Mouse (Mus musculus): ENCODE data around the gene Hras. TPM values are rescaled to one million over a fixed set of nuclear protein-coding genes. Genes with fewer than 3 reads are reported as not detected.

Hras gene
- 29.0 and 40.0 TPM in 2 replicates for total RNA-seq (2015)
- total RNA-seq (2017), result 20.7 and 27.1 TPM in 2 replicates

- peak; percentile 94 for ATAC-seq (ENCODE audit: poor library complexity, severe bottlenecking)
Observed at GRCm38 (mm10) chr7:141193948-141194347, at the start of gene Hras, which contains the start of gene Lrrc56. Hras (minus strand) TSS chr7:141194005. Lrrc56 (plus strand) TSS chr7:141194157.

- ATAC-seq (ENCODE audit: poor library complexity, severe bottlenecking), result no peak
Observed at GRCm38 (mm10) chr7:141231551-141231950, 37.7 kb upstream of the Hras start.

- ATAC-seq (ENCODE audit: poor library complexity, severe bottlenecking), result no peak
Observed at GRCm38 (mm10) chr7:141231111-141231510, 37.3 kb upstream of the Hras start.

GRCm38 (mm10) chr7:141230570-141230969, 36.8 kb upstream of the Hras start:
- no peak for ATAC-seq (ENCODE audit: poor library complexity, severe bottlenecking)

- ATAC-seq (ENCODE audit: poor library complexity, severe bottlenecking), result no peak
Observed at GRCm38 (mm10) chr7:141229702-141230101, 35.9 kb upstream of the Hras start.

GRCm38 (mm10) chr7:141228279-141229067, 34.7 kb upstream of the Hras start, which contains the start of gene Phrf1:
Phrf1 (plus strand) TSS chr7:141228784.
- ATAC-seq (ENCODE audit: poor library complexity, severe bottlenecking), result peak; percentile 97

GRCm38 (mm10) chr7:141227796-141228195, 34.0 kb upstream of the Hras start:
- no peak for ATAC-seq (ENCODE audit: poor library complexity, severe bottlenecking)

GRCm38 (mm10) chr7:141226535-141226934, 32.7 kb upstream of the Hras start:
- no peak for ATAC-seq (ENCODE audit: poor library complexity, severe bottlenecking)

GRCm38 (mm10) chr7:141222696-141223215, 29.0 kb upstream of the Hras start:
- ATAC-seq (ENCODE audit: poor library complexity, severe bottlenecking), result no peak

- ATAC-seq (ENCODE audit: poor library complexity, severe bottlenecking), result no peak
Observed at GRCm38 (mm10) chr7:141222126-141222467, 28.3 kb upstream of the Hras start.

GRCm38 (mm10) chr7:141221249-141222125, 27.7 kb upstream of the Hras start:
- peak; percentile 95 for ATAC-seq (ENCODE audit: poor library complexity, severe bottlenecking)

GRCm38 (mm10) chr7:141220377-141220776, 26.6 kb upstream of the Hras start:
- ATAC-seq (ENCODE audit: poor library complexity, severe bottlenecking), result no peak

GRCm38 (mm10) chr7:141219558-141220099, 25.8 kb upstream of the Hras start:
- ATAC-seq (ENCODE audit: poor library complexity, severe bottlenecking), result no peak

GRCm38 (mm10) chr7:141218557-141219133, 24.8 kb upstream of the Hras start:
- ATAC-seq (ENCODE audit: poor library complexity, severe bottlenecking), result no peak

- no peak for ATAC-seq (ENCODE audit: poor library complexity, severe bottlenecking)
Observed at GRCm38 (mm10) chr7:141218141-141218540, 24.3 kb upstream of the Hras start.

GRCm38 (mm10) chr7:141217343-141218013, 23.7 kb upstream of the Hras start:
- ATAC-seq (ENCODE audit: poor library complexity, severe bottlenecking), result no peak

- ATAC-seq (ENCODE audit: poor library complexity, severe bottlenecking), result no peak
Observed at GRCm38 (mm10) chr7:141216894-141217293, 23.1 kb upstream of the Hras start.

- ATAC-seq (ENCODE audit: poor library complexity, severe bottlenecking), result peak; percentile 16; the same call in 1 of the 2 replicates
Observed at GRCm38 (mm10) chr7:141215880-141216733, 22.3 kb upstream of the Hras start.
